Mouse (Mus musculus) G1E (cell line): ENCODE measurements at regions not wholly inside any gene's neighbourhood (a gene's known extent, or its start where the extent isn't known, plus 50 kb on each side); places are given as distances from the start of the nearest gene placed in this dataset.

Experiments used
- CTCF ChIP-seq: IDR thresholded peaks from 2 replicates; pipeline ENCODE4 v1.5.1; 2012; ENCODE audit warnings: low read depth, low read length, inconsistent platforms, mixed read lengths
- GATA2 ChIP-seq: IDR thresholded peaks from 2 replicates; pipeline ENCODE4 v1.6.1; 2012; ENCODE audit warnings: low read depth, low read length, inconsistent platforms, borderline replicate concordance
- TAL1 ChIP-seq: conservative IDR thresholded peaks from 2 replicates; pipeline ENCODE4 v1.6.1; 2012; ENCODE audit warnings: low read depth, low read length, inconsistent platforms, mixed read lengths

GRCm38 (mm10) chr1:38720287-38720686 lies 55.5 kb upstream of the Aff3 start:
- TF ChIP-seq CTCF, result peak; percentile 32
- no peak for TF ChIP-seq TAL1
- TF ChIP-seq GATA2, result no peak
